Mouse (Mus musculus) stomach, embryonic 14.5 days (tissue): ENCODE measurements around the gene Olfr597. TPM values are rescaled to one million over a fixed set of nuclear protein-coding genes. Genes with fewer than 3 reads are reported as not detected.
"Not testable (repeated sequence)": the region's sequence is repeated elsewhere in the genome, so short reads cannot be mapped to it uniquely, and the experiment has no call there.

Experiments used
- ATAC-seq: fragments of 200-750 bp; cut with Nextera tagmentation; 2 replicates; pipeline ENCODE4 v1.8.0; 2017; ENCODE audit warnings: low read depth, moderate TSS enrichment; ENCODE audit not compliant: insufficient number of reproducible peaks, insufficient read depth, low FRiP score
- H3K27ac ChIP-seq: fragments of 300-500 bp; sonication (generic); 2 replicates; pipeline ENCODE4 v1.5.1; 2014; ENCODE audit warnings: mild to moderate bottlenecking, low read length, moderate library complexity, mixed read lengths
- H3K27me3 ChIP-seq: fragments of 300-500 bp; sonication (generic); 2 replicates; pipeline ENCODE4 v1.6.1; 2014; ENCODE audit warnings: low read length, control low read depth, mixed read lengths; ENCODE audit not compliant: control insufficient read depth, insufficient read depth
- H3K36me3 ChIP-seq: fragments of 300-500 bp; sonication (generic); 2 replicates; pipeline ENCODE4 v1.6.1; 2014; ENCODE audit warnings: mild to moderate bottlenecking, control low read depth, low read length, moderate library complexity, mixed read lengths; ENCODE audit not compliant: control insufficient read depth, insufficient read depth
- H3K4me1 ChIP-seq: fragments of 300-500 bp; sonication (generic); 2 replicates; pipeline ENCODE4 v1.6.1; 2014; ENCODE audit warnings: low read length, control low read depth, mixed read lengths; ENCODE audit not compliant: control insufficient read depth, insufficient read depth
- H3K4me2 ChIP-seq: fragments of 300-500 bp; sonication (generic); replicated peaks from 2 replicates; pipeline ENCODE4 v1.6.1; 2014; ENCODE audit warnings: low read depth, low read length, control low read depth
- H3K4me3 ChIP-seq: fragments of 300-500 bp; sonication (generic); 2 replicates; pipeline ENCODE4 v1.5.1; 2014; ENCODE audit warnings: low read depth, low read length, control low read depth
- H3K9ac ChIP-seq: fragments of 300-500 bp; sonication (generic); replicated peaks from 2 replicates; pipeline ENCODE4 v1.6.1; 2014; ENCODE audit warnings: low read depth, mild to moderate bottlenecking, control low read depth, low read length, moderate library complexity, mixed read lengths
- H3K9me3 ChIP-seq: fragments of 300-500 bp; sonication (generic); 2 replicates; pipeline ENCODE4 v1.6.1; 2016; ENCODE audit warnings: low read depth, low read length, control low read depth; ENCODE audit not compliant: control insufficient read depth
- WGBS: fragments of 180-500 bp; shearing (Covaris S2); extraction: QIAGEN DNeasy Blood & Tissue Kit; methylation state at CpG from one replicate; pipeline ENCODE4 v1.1.7; 2014; 5-methylcytosine and 5-hydroxymethylcytosine counted together
- microRNA-seq: library from miRNA; unstranded; fragments of <30 nt; microRNA quantifications from one replicate; pipeline ENCODE4, GENCODE M21; 2016
- polyA plus RNA-seq: library from polyadenylated mRNA; unstranded; fragments of >200 nt; fragmentation: Nextera tagmentation; extraction: Ambion mirVana; gene quantifications from 2 replicates; pipeline ENCODE4 v1.2.1, GENCODE M21; 2014

The Olfr597 gene
- not detected in 2 replicates for polyA plus RNA-seq

- not testable (repeated sequence) for H3K27me3 ChIP-seq, ATAC-seq, H3K4me1 ChIP-seq, H3K36me3 ChIP-seq, H3K9me3 ChIP-seq, H3K4me2 ChIP-seq, H3K27ac ChIP-seq, H3K9ac ChIP-seq, H3K4me3 ChIP-seq
- 87% methylated on average over 2 of the region's 2 CpGs for WGBS
Observed at GRCm38 (mm10) chr7:103316015-103316414, at the start of gene Olfr597. Olfr597 (plus strand) TSS chr7:103316315.

GRCm38 (mm10) chr7:103305348-103305747, 10.8 kb upstream of the Olfr597 start, which contains the start of gene Olfr596:
Olfr596 (plus strand) TSS chr7:103305648.
- H3K27ac ChIP-seq, H3K36me3 ChIP-seq, H3K9me3 ChIP-seq, H3K9ac ChIP-seq, ATAC-seq, H3K4me2 ChIP-seq, H3K27me3 ChIP-seq, H3K4me1 ChIP-seq, H3K4me3 ChIP-seq: not testable (repeated sequence)
- WGBS, result 85% methylated on average over 2 of the region's 2 CpGs

- H3K9me3 ChIP-seq, result no peaks in the 10 kb centered on the region
- H3K27ac ChIP-seq, result no peak within 1 kb of the TSS
- no peak within 1 kb of the TSS for H3K4me2 ChIP-seq
- H3K4me3 ChIP-seq, result no peak within 1 kb of the TSS
- no peaks in the 10 kb centered on the region for H3K4me1 ChIP-seq
- no peak for ATAC-seq
- no peak within 1 kb of the TSS for H3K9ac ChIP-seq
- no peaks in the 10 kb centered on the region for H3K27me3 ChIP-seq
- no peaks in the 10 kb centered on the region for H3K36me3 ChIP-seq
Observed at GRCm38 (mm10) chr7:103323268-103323667, 7.2 kb downstream of the Olfr597 start, which contains the start of gene Olfr598. Olfr598 (plus strand) TSS chr7:103323568.

DNA sequence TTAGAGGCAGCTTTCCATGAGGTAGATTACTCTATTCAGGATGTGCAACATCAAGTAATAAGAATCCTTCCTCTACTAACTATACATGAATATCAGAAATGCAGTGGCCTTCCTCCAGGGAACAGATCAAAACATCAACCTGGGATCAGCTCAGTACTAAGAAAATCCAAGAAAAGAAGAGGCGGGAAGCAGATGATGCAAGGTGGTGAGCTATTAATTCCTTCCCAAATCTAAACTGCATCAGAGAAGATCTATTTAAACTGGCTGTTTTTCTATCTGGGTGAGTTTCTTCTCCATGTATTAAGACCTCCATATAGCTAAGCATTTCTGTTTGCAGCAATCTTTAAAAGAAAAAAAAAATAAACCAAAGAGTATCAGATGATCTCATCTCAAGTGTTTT, 19.5 kb downstream of the Olfr597 start, which contains the start of gene Olfr599:
Gene Olfr599, plus strand, starts transcription at position 301 of the 400 bp plus-strand sequence.
- Histone ChIP-seq H3K4me2 (no peak within 1 kb of the TSS), H3K9me3 (no peaks in the 10 kb centered on the region), H3K9ac (no peak within 1 kb of the TSS), H3K36me3 (no peaks in the 10 kb centered on the region), H3K27me3 (no peaks in the 10 kb centered on the region), H3K4me3 (no peak within 1 kb of the TSS), H3K27ac (no peak within 1 kb of the TSS), H3K4me1 (no peaks in the 10 kb centered on the region)
- 91% methylated on average over 1 of the region's 1 CpGs for WGBS
- ATAC-seq, result no peak

GRCm38 (mm10) chr7:103349569-103349968, 33.5 kb downstream of the Olfr597 start, which contains the start of gene Olfr600:
Olfr600 (minus strand) TSS chr7:103349669.
- H3K9me3 ChIP-seq, result no peaks in the 10 kb centered on the region
- no peaks in the 10 kb centered on the region for H3K27me3 ChIP-seq
- no peak within 1 kb of the TSS for H3K9ac ChIP-seq
- no peaks in the 10 kb centered on the region for H3K36me3 ChIP-seq
- no peak within 1 kb of the TSS for H3K4me2 ChIP-seq
- ATAC-seq, result no peak
- H3K4me3 ChIP-seq, result no peak within 1 kb of the TSS
- no peak within 1 kb of the TSS for H3K27ac ChIP-seq
- H3K4me1 ChIP-seq, result no peaks in the 10 kb centered on the region

- H3K27ac ChIP-seq, result no peak within 1 kb of the TSS
- no peak within 1 kb of the TSS for H3K4me2 ChIP-seq
- H3K9me3 ChIP-seq, result no peaks in the 10 kb centered on the region
- no peak within 1 kb of the TSS for H3K4me3 ChIP-seq
- H3K27me3 ChIP-seq, result no peaks in the 10 kb centered on the region
- H3K36me3 ChIP-seq, result no peaks in the 10 kb centered on the region
- WGBS, result 85% methylated on average over 1 of the region's 1 CpGs
- ATAC-seq, result no peak
- H3K9ac ChIP-seq, result no peak within 1 kb of the TSS
- no peaks in the 10 kb centered on the region for H3K4me1 ChIP-seq
Observed at GRCm38 (mm10) chr7:103362555-103362954, 46.4 kb downstream of the Olfr597 start, which contains the start of gene Olfr601. Olfr601 (minus strand) TSS chr7:103362655.

Small RNAs within 50 kb of the gene (microRNA-seq; reads per million reads assigned to microRNA genes)
- not detected for gene Gm23550

Other genes with a start within 250 kb of the Olfr597 start
- not detected in 2 replicates for gene Olfr584, start 234.4 kb upstream of the Olfr597 start, polyA plus RNA-seq
- not detected in 2 replicates for gene Olfr585, start 218.6 kb upstream of the Olfr597 start, polyA plus RNA-seq
- not detected in 2 replicates for gene Olfr586, start 190.7 kb upstream of the Olfr597 start, polyA plus RNA-seq
- gene Olfr588-ps1, start 175.4 kb upstream of the Olfr597 start, polyA plus RNA-seq, result not detected in 2 replicates
- gene Olfr589, start 160.0 kb upstream of the Olfr597 start, polyA plus RNA-seq, result not detected in 2 replicates
- not detected in 2 replicates for gene Olfr591, start 138.0 kb upstream of the Olfr597 start, polyA plus RNA-seq
- gene Olfr592, start 131.5 kb upstream of the Olfr597 start, polyA plus RNA-seq, result not detected in 2 replicates
- not detected in 2 replicates for gene Olfr593, start 104.5 kb upstream of the Olfr597 start, polyA plus RNA-seq
- gene Olfr594, start 99.3 kb upstream of the Olfr597 start, polyA plus RNA-seq, result not detected in 2 replicates
- not detected in 2 replicates for gene Usp17ld, start 63.8 kb upstream of the Olfr597 start, polyA plus RNA-seq
- gene Olfr596, start 10.7 kb upstream of the Olfr597 start, polyA plus RNA-seq, result not detected in 2 replicates
- gene Olfr598, start 7.3 kb downstream of the Olfr597 start, polyA plus RNA-seq, result not detected in 2 replicates
- gene Olfr599, start 19.6 kb downstream of the Olfr597 start, polyA plus RNA-seq, result not detected in 2 replicates
- not detected in 2 replicates for gene Olfr600, start 33.4 kb downstream of the Olfr597 start, polyA plus RNA-seq
- not detected in 2 replicates for gene Olfr601, start 46.3 kb downstream of the Olfr597 start, polyA plus RNA-seq
- not detected in 2 replicates for gene Olfr603, start 69.9 kb downstream of the Olfr597 start, polyA plus RNA-seq
- gene Usp17lc, start 98.8 kb downstream of the Olfr597 start, polyA plus RNA-seq, result not detected in 2 replicates
- gene Olfr605, start 129.1 kb downstream of the Olfr597 start, polyA plus RNA-seq, result not detected in 2 replicates
- gene Olfr606, start 132.7 kb downstream of the Olfr597 start, polyA plus RNA-seq, result not detected in 2 replicates
- not detected in 2 replicates for gene Olfr607, start 147.8 kb downstream of the Olfr597 start, polyA plus RNA-seq
- not detected in 2 replicates for gene Olfr608, start 153.6 kb downstream of the Olfr597 start, polyA plus RNA-seq
- not detected in 2 replicates for gene Olfr609, start 181.7 kb downstream of the Olfr597 start, polyA plus RNA-seq
- not detected in 2 replicates for gene Olfr610, start 195.8 kb downstream of the Olfr597 start, polyA plus RNA-seq
- not detected in 2 replicates for gene Olfr611, start 204.5 kb downstream of the Olfr597 start, polyA plus RNA-seq
- gene Olfr612, start 226.4 kb downstream of the Olfr597 start, polyA plus RNA-seq, result not detected in 2 replicates
- gene Olfr613, start 231.8 kb downstream of the Olfr597 start, polyA plus RNA-seq, result not detected in 2 replicates
- not detected in 2 replicates for gene Olfr615, start 239.8 kb downstream of the Olfr597 start, polyA plus RNA-seq